Mouse (Mus musculus): ENCODE measurements at regions not wholly inside any gene's neighbourhood (a gene's known extent, or its start where the extent isn't known, plus 50 kb on each side); places are given as distances from the start of the nearest gene placed in this dataset.

- TF ChIP-seq MAFK (IDR thresholded peaks at IDR 0.05; ENCODE audit: insufficient read depth, low read depth, low read length) (no peak), HCFC1 (IDR thresholded peaks at IDR 0.05; ENCODE audit: borderline replicate concordance, insufficient read depth, low read length) (no peak)
Observed at GRCm38 (mm10) chr2:133802666-133803065, 250.7 kb downstream of the Bmp2 start.

All from ES-E14 (cell line).